Mouse (Mus musculus): ENCODE results near the gene Atp4a. TPM values are rescaled to one million over a fixed set of nuclear protein-coding genes. Genes with fewer than 3 reads are reported as not detected.

Atp4a gene
- 0.72 and 1.7 TPM in 2 replicates for polyA plus RNA-seq (2014; fragmentation: Nextera tagmentation; extraction: Ambion mirVana)

GRCm38 (mm10) chr7:30711942-30712341 lies at the start of gene Atp4a:
Gene Atp4a, plus strand, starts transcription at chr7:30712209.
- 82% methylated on average over 3 of the region's 3 CpGs for WGBS
- ATAC-seq (replicated peaks; ENCODE audit: low FRiP score): no peak
- Histone ChIP-seq H3K4me1 (replicated peaks; ENCODE audit: control insufficient read depth, insufficient read depth, low read length) (peaks cover 2% of the 10 kb centered on the region; the same call in 1 of the 2 replicates), H3K27me3 (ENCODE audit: control insufficient read depth, insufficient read depth, low read length) (peaks cover 2% of the 10 kb centered on the region), H3K4me3 (ENCODE audit: low read depth, low read length) (no peak within 1 kb of the TSS), H3K9ac (ENCODE audit: low read length) (no peak within 1 kb of the TSS), H3K36me3 (ENCODE audit: control insufficient read depth, insufficient read depth, low read length) (no peaks in the 10 kb centered on the region), H3K27ac (ENCODE audit: low read depth, low read length) (no peak within 1 kb of the TSS), H3K4me2 (ENCODE audit: low read depth, low read length, severe bottlenecking) (no peak within 1 kb of the TSS), H3K9me3 (ENCODE audit: control insufficient read depth, low read length) (no peaks in the 10 kb centered on the region)
- DNase-seq (ENCODE audit: low spot score): no peak

GRCm38 (mm10) chr7:30664529-30665200 lies 47.3 kb upstream of the Atp4a start, which contains the start of gene Haus5:
Gene Haus5, minus strand, starts transcription at chr7:30664994.
- H3K27ac ChIP-seq (ENCODE audit: low read depth, low read length): no peak within 1 kb of the TSS; the same call in 1 of the 2 replicates

DNA sequence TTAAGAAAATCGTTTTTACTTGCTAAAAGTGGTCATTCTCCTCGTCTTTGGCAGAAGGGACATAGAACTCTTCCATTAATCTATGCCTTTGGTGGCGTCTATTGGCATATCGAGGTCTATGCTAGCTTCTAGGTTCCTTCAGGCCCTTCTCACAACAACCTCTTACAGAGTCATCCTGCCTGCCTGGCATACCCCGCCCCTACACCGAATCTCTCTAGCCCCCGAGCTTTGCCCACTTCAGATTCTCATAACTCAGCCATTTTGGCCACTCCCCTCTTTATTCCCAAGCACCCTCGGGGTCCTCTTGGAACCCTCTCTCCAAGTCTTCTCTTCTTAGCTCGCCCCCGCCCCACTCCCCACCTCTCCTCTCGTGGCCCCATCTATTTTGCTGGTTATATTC lies 46.7 kb upstream of the Atp4a start:
- DNase-seq (ENCODE audit: low spot score) (no peak), ATAC-seq (replicated peaks; ENCODE audit: low FRiP score) (0 out of 2 replicates have a peak, but pooled peaks have one; percentile 45)
- WGBS: 5% methylated on average over 11 of the region's 11 CpGs
- Histone ChIP-seq H3K4me1 (replicated peaks; ENCODE audit: control insufficient read depth, insufficient read depth, low read length) (peaks cover 2% of the 10 kb centered on the region; the same call in 1 of the 2 replicates), H3K9ac (ENCODE audit: low read length) (peak overlapping the region; percentile 70), H3K4me2 (ENCODE audit: low read depth, low read length, severe bottlenecking) (peak overlapping the region; percentile 66), H3K36me3 (ENCODE audit: control insufficient read depth, insufficient read depth, low read length) (no peaks in the 10 kb centered on the region; the same call in 1 of the 2 replicates), H3K27ac (ENCODE audit: low read depth, low read length) (no peak overlapping the region), H3K4me3 (ENCODE audit: low read depth, low read length) (peak overlapping the region; percentile 70), H3K9me3 (ENCODE audit: control insufficient read depth, low read length) (no peaks in the 10 kb centered on the region), H3K27me3 (ENCODE audit: control insufficient read depth, insufficient read depth, low read length) (no peaks in the 10 kb centered on the region)

More at GRCm38 (mm10) chr7:30664529-30665200, 47.3 kb upstream of the Atp4a start, which contains the start of gene Haus5:
- peak within 1 kb of the TSS; percentile 66 for H3K4me2 ChIP-seq (ENCODE audit: low read depth, low read length, severe bottlenecking)
- H3K9me3 ChIP-seq (ENCODE audit: control insufficient read depth, low read length): no peaks in the 10 kb centered on the region
- DNase-seq (ENCODE audit: low spot score) (peak; percentile 94), ATAC-seq (replicated peaks; ENCODE audit: low FRiP score) (peak; percentile 92)
- H3K4me3 ChIP-seq (ENCODE audit: low read depth, low read length): peak within 1 kb of the TSS; percentile 70
- H3K36me3 ChIP-seq (ENCODE audit: control insufficient read depth, insufficient read depth, low read length): no peaks in the 10 kb centered on the region; the same call in 1 of the 2 replicates
- peak within 1 kb of the TSS; percentile 70 for H3K9ac ChIP-seq (ENCODE audit: low read length)
- under 1% methylated on average over 34 of the region's 34 CpGs for WGBS
- no peaks in the 10 kb centered on the region for H3K27me3 ChIP-seq (ENCODE audit: control insufficient read depth, insufficient read depth, low read length)
- peaks cover 2% of the 10 kb centered on the region; the same call in 1 of the 2 replicates for H3K4me1 ChIP-seq (replicated peaks; ENCODE audit: control insufficient read depth, insufficient read depth, low read length)

- 45% methylated on average over 3 of the region's 3 CpGs for WGBS
- Histone ChIP-seq H3K36me3 (ENCODE audit: control insufficient read depth, insufficient read depth, low read length) (no peaks in the 10 kb centered on the region), H3K27ac (ENCODE audit: low read depth, low read length) (no peak overlapping the region), H3K9ac (ENCODE audit: low read length) (no peak overlapping the region), H3K4me3 (ENCODE audit: low read depth, low read length) (no peak overlapping the region), H3K4me2 (ENCODE audit: low read depth, low read length, severe bottlenecking) (no peak overlapping the region), H3K27me3 (ENCODE audit: control insufficient read depth, insufficient read depth, low read length) (no peaks in the 10 kb centered on the region), H3K9me3 (ENCODE audit: control insufficient read depth, low read length) (no peaks in the 10 kb centered on the region), H3K4me1 (replicated peaks; ENCODE audit: control insufficient read depth, insufficient read depth, low read length) (peaks cover 2% of the 10 kb centered on the region; the same call in 1 of the 2 replicates)
- no peak for ATAC-seq (replicated peaks; ENCODE audit: low FRiP score)
- DNase-seq (ENCODE audit: low spot score): no peak
These were observed 42.8 kb upstream of the Atp4a start for GRCm38 (mm10) chr7:30669229-30669628.

DNA sequence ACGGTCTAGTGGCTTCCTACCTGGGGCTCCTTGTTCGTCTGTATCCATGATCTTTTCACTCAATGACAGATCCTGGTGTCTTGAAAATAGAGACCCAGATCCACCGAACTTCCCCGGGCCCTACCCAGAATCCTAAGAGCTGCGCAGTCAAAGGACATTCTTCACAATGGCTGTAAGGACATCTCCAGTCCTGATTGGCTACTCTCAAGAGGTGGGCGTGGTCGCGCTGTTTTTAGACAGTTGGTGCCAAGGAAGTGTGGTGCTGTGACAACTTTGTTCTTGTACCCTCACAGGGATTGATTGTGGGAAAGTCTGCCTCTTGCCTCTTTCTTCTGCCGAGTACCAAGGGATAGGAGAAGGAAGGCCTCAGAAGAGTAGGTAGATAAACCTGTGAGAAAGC lies 40.5 kb upstream of the Atp4a start, which contains the start of gene Pmis2:
Pmis2 (minus strand) TSS at position 126 of the 400 bp plus-strand sequence.
- ATAC-seq (replicated peaks; ENCODE audit: low FRiP score) (no peak), DNase-seq (ENCODE audit: low spot score) (no peak)
- H3K36me3 ChIP-seq (ENCODE audit: control insufficient read depth, insufficient read depth, low read length): no peaks in the 10 kb centered on the region
- no peak within 1 kb of the TSS for H3K9ac ChIP-seq (ENCODE audit: low read length)
- H3K27me3 ChIP-seq (ENCODE audit: control insufficient read depth, insufficient read depth, low read length): no peaks in the 10 kb centered on the region
- WGBS: 72% methylated on average over 9 of the region's 9 CpGs
- no peak within 1 kb of the TSS for H3K4me2 ChIP-seq (ENCODE audit: low read depth, low read length, severe bottlenecking)
- no peak within 1 kb of the TSS for H3K27ac ChIP-seq (ENCODE audit: low read depth, low read length)
- no peaks in the 10 kb centered on the region for H3K4me1 ChIP-seq (replicated peaks; ENCODE audit: control insufficient read depth, insufficient read depth, low read length)
- no peaks in the 10 kb centered on the region for H3K9me3 ChIP-seq (ENCODE audit: control insufficient read depth, low read length)
- H3K4me3 ChIP-seq (ENCODE audit: low read depth, low read length): no peak within 1 kb of the TSS

- DNase-seq (ENCODE audit: low spot score): no peak
- Histone ChIP-seq H3K4me1 (replicated peaks; ENCODE audit: control insufficient read depth, insufficient read depth, low read length) (no peaks in the 10 kb centered on the region), H3K4me3 (ENCODE audit: low read depth, low read length) (no peak overlapping the region), H3K27me3 (ENCODE audit: control insufficient read depth, insufficient read depth, low read length) (no peaks in the 10 kb centered on the region), H3K36me3 (ENCODE audit: control insufficient read depth, insufficient read depth, low read length) (no peaks in the 10 kb centered on the region), H3K4me2 (ENCODE audit: low read depth, low read length, severe bottlenecking) (no peak overlapping the region), H3K9me3 (ENCODE audit: control insufficient read depth, low read length) (no peaks in the 10 kb centered on the region; the same call in 1 of the 2 replicates), H3K9ac (ENCODE audit: low read length) (no peak overlapping the region), H3K27ac (ENCODE audit: low read depth, low read length) (no peak overlapping the region)
- WGBS: 71% methylated on average over 5 of the region's 5 CpGs
- ATAC-seq (replicated peaks; ENCODE audit: low FRiP score): no peak
These were observed 33.6 kb upstream of the Atp4a start for GRCm38 (mm10) chr7:30678263-30678975.

- DNase-seq (ENCODE audit: low spot score) (no peak), ATAC-seq (replicated peaks; ENCODE audit: low FRiP score) (no peak)
- Histone ChIP-seq H3K27me3 (ENCODE audit: control insufficient read depth, insufficient read depth, low read length) (no peaks in the 10 kb centered on the region), H3K9ac (ENCODE audit: low read length) (no peak overlapping the region), H3K4me1 (replicated peaks; ENCODE audit: control insufficient read depth, insufficient read depth, low read length) (no peaks in the 10 kb centered on the region), H3K4me3 (ENCODE audit: low read depth, low read length) (no peak overlapping the region), H3K9me3 (ENCODE audit: control insufficient read depth, low read length) (no peaks in the 10 kb centered on the region; the same call in 1 of the 2 replicates), H3K36me3 (ENCODE audit: control insufficient read depth, insufficient read depth, low read length) (no peaks in the 10 kb centered on the region), H3K4me2 (ENCODE audit: low read depth, low read length, severe bottlenecking) (no peak overlapping the region), H3K27ac (ENCODE audit: low read depth, low read length) (no peak overlapping the region)
- 78% methylated on average over 5 of the region's 5 CpGs for WGBS
These were observed 30.1 kb upstream of the Atp4a start for GRCm38 (mm10) chr7:30681897-30682296.

- no peak overlapping the region for H3K4me3 ChIP-seq (ENCODE audit: low read depth, low read length)
- ATAC-seq (replicated peaks; ENCODE audit: low FRiP score): no peak
- H3K9ac ChIP-seq (ENCODE audit: low read length): no peak overlapping the region
- no peaks in the 10 kb centered on the region for H3K36me3 ChIP-seq (ENCODE audit: control insufficient read depth, insufficient read depth, low read length)
- DNase-seq (ENCODE audit: low spot score): no peak
- H3K9me3 ChIP-seq (ENCODE audit: control insufficient read depth, low read length): no peaks in the 10 kb centered on the region; the same call in 1 of the 2 replicates
- WGBS: 78% methylated on average over 2 of the region's 2 CpGs
- no peak overlapping the region for H3K4me2 ChIP-seq (ENCODE audit: low read depth, low read length, severe bottlenecking)
- no peaks in the 10 kb centered on the region for H3K4me1 ChIP-seq (replicated peaks; ENCODE audit: control insufficient read depth, insufficient read depth, low read length)
- H3K27ac ChIP-seq (ENCODE audit: low read depth, low read length): no peak overlapping the region
- peaks cover 3% of the 10 kb centered on the region; the same call in 1 of the 2 replicates for H3K27me3 ChIP-seq (ENCODE audit: control insufficient read depth, insufficient read depth, low read length)
These were observed 28.6 kb upstream of the Atp4a start for GRCm38 (mm10) chr7:30683425-30683824.
